Mouse (Mus musculus) kidney, adult 18-20 months (tissue): ENCODE measurements around the gene Dnase1l3.

Experiments
- DNase-seq: peaks from one replicate; pipeline ENCODE4 v3.0.0; 2021

Dnase1l3 gene

GRCm38 (mm10) chr14:7994271-7994767 is at the start of gene Dnase1l3:
Gene Dnase1l3 (minus strand): TSS chr14:7994573.
- DNase-seq, result peak; percentile 59

- DNase-seq, result no peak
Measured at GRCm38 (mm10) chr14:8042577-8042976, 48.2 kb upstream of the Dnase1l3 start.

GRCm38 (mm10) chr14:8042120-8042519 is 47.7 kb upstream of the Dnase1l3 start:
- no peak for DNase-seq

- DNase-seq, result no peak
Measured at GRCm38 (mm10) chr14:8040911-8041678, 46.7 kb upstream of the Dnase1l3 start.

- DNase-seq, result no peak
Measured at GRCm38 (mm10) chr14:8040179-8040578, 45.8 kb upstream of the Dnase1l3 start.

- peak; percentile 68 for DNase-seq
Measured at GRCm38 (mm10) chr14:8038791-8039448, 44.5 kb upstream of the Dnase1l3 start.

- DNase-seq, result no peak
Measured at GRCm38 (mm10) chr14:8038150-8038549, 43.8 kb upstream of the Dnase1l3 start.

DNA sequence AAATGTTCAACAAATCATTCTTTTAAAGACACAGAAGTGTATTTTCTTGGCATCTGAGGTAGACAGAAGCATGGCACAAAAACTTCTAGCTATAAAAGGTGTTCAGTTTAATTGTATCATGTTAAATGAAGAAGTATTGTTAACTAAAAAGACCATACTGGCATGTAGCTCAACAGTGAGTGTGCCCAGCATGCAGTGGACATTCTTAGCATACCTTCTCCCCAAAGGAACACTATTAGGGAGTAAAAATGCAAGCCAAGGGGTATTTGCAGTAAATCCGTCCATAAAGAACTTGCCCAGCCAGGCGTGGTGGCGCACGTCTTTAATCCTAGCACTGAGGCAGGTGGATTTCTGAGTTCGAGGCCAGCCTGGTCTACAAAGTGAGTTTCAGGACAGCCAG is 42.0 kb upstream of the Dnase1l3 start:
- no peak for DNase-seq

- no peak for DNase-seq
Measured at GRCm38 (mm10) chr14:8035951-8036350, 41.6 kb upstream of the Dnase1l3 start.

DNA sequence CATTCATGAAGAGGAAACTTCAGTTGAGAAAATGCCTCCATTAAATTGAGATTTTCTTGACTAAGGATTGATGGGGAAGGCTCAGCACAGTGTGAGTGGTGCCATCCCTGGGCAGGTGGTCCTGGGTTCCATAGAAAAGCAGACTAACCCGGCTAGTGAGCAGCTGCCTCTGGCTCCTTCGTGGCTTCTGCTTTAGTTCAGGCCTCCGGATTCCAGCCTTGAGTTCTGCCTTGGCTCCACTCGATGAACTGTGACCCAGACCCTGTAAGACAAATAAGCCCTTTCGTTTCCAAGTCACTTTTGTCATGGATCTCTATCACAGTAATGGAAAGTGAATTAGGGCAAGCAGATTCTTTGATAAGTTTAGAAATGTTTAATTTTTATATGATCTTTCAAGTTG is 40.2 kb upstream of the Dnase1l3 start:
- no peak for DNase-seq

DNA sequence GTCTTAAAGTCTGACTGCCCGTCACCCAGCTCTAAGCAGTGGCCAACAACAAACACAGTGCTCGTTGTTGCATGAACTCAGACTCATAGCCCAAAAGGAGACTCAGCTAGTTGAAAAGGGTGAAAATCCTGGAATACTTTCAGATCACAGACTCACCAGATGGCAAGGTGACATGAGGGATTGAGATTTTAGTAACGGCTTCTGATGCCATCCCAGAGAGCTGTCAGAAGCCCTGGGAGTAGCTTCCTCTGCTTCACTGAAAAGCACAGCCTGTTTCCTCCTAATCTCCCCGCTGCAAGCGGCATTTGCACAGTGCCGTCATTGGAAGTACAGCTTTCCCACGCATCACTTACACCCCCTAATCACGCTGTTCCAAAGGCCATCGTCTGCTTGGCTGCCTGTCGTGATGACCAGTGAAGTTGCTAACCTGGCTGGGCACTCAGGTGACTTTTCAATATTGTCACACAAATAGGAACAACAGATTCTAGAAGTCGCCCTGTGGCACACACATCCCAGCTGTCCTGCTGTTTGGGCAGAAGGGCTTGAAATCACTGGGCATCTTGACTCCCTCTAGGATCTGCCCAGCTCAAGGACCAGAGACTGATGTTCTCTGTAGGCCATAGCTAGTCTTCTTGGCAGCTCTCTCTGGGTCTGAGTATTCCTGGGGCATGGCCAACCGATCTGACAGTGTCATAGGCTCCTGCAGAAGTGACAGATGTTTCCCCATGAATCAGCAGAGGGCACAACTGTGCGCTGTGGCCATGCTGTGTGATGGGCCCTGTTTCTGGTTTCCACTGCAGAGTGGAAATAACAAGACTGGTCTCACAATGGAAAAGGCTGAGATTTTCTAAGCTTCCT is 37.9 kb upstream of the Dnase1l3 start:
- DNase-seq, result no peak

- DNase-seq, result peak; percentile 49
Measured at GRCm38 (mm10) chr14:8030535-8030934, 36.2 kb upstream of the Dnase1l3 start.

DNA sequence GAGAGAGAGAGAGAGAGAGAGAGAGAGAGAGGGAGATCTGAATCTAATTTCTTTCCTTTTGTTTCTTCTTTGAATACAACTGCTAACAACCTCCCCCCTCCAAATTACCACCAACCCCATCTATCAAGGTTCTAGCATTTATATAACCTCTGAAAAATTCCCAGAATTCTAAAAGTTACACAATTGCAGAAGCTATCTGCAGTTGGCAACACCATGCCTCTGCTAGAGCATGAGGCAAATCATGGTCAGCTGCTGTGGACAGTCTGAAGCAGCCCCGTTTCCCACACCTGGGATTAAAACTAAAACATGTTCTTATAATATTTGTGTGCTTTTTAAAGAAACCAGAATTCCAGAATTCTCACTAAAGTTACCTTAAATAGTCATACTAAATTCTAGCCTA is 35.4 kb upstream of the Dnase1l3 start:
- no peak for DNase-seq

DNA sequence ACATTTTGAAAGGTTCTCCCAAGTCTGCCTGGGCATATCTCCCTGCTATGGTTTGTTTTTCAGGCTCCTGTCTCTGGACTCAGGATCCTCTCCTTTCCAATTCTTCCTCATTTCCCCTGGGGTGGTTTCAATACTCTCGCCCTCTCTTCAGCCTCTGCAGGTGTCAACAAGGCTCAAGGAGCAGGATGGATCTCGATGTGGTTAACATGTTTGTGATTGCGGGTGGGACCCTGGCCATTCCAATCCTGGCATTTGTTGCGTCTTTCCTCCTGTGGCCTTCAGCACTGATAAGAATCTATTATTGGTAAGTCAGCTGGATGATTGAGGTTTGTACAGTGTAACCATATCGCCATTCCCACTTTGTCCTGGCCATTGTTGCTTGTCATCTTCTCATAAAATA is 33.7 kb upstream of the Dnase1l3 start:
- no peak for DNase-seq

DNA sequence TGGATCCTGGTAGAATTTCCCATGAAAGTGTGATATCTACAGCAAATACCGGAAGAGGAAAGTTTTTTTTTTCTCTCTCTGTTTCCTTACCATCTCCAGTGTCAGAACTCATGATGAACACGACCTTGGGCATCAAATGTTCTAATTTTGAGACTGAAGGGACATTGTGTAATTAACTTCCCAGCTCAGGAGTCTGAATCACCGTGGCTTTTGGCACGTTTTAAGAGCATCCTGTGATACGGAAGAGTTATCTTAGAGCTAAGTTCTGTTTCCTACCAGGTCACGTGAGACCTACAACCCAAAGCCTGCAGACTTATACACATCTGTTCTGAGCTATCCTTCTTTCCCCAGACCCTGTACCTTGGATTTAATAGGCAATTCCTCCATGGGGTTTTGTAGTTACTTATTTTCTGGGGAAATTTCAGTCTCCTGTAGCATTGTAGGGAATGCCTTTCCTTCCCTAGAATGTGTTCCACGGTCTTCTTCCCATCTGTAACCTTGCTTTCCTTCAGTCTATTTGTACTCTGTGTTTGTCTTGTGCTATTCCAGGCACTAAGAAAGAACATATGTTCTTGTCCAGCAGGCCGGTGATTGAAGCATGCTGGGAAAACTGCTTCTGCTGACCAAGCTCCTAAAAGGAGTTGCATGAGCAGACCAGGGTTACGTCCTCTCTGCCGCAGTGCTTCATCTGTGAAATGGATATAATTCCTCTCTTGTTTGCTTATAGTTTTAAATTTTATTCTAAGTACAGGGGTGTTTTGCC is 32.6 kb upstream of the Dnase1l3 start:
- no peak for DNase-seq

DNA sequence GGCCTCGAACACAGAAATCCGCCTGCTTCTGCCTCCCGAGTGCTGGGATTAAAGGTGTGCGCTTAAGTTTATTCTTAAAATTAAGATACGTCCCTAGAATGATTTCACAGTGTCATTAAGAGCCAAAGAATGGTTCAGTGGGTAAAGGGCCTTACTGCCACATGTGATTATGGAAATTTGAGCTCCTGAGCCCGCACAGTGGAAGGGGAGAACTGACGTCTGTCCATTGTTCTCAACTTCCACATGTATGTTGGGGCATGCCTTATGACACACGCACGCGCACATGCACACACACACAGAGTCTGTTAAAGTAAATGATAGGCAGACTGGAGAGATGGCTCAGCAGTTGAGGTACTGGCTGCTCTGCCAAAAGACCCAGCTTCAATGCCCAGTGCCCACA is 30.6 kb upstream of the Dnase1l3 start:
- no peak for DNase-seq

DNA sequence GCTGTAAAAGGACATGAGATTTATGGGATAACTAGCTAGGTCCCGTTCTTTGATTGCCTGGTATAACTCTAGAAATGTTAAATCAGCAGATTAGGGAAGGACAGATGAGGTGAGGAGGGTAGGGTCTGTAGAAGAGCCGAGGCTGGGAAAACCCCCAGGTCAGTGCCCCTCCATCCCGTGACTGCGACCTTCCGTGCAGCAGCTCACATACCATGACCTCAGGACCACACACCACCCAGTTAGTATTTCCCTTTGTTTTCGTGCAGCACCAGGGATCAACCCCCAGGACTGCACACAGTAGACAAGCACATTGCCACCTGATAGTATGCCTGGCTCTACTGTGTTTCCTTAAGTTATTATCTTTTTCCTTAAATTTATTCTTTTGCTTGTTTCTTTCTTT is 30.1 kb upstream of the Dnase1l3 start:
- DNase-seq, result no peak

DNA sequence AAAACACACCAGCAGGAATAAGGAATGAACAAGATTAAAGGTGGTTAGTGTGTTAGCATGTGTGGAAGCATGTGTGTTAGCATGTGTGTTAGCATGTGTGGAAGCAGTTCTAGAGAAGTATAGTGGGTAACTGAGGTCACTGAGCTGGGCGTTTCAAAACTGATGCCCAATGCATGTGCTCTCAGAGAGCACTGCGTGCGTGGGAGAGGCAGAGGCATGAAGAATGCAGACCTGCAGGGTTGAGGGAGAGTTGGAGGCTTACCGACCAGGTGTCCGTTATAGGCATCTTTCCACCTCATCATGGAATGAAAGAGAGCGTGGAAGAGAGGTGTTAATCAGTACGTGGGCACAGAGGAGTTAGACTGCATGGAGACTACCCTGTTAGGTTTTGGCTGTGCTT is 26.2 kb upstream of the Dnase1l3 start:
- no peak for DNase-seq

GRCm38 (mm10) chr14:8020011-8020410 is 25.6 kb upstream of the Dnase1l3 start:
- no peak for DNase-seq

DNA sequence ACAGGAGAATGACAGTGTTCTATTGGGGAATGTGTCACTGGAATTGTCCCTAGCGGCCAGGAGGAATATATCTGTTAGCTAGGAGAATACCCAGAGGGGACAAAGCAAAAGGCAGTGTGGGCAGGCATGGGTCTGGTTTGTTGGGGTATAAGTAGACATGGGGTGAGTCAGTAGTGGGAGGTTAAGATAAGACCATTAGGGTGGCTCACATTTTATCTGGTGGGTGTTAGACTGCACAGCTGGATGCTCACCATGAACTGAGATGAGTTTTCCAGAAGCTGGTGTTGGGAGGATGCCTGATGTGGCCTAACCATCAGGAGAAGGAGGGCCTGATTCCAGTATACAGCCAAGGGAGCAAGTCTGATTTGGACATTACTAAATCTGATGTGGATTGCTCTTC is 22.6 kb upstream of the Dnase1l3 start:
- DNase-seq, result no peak

DNA sequence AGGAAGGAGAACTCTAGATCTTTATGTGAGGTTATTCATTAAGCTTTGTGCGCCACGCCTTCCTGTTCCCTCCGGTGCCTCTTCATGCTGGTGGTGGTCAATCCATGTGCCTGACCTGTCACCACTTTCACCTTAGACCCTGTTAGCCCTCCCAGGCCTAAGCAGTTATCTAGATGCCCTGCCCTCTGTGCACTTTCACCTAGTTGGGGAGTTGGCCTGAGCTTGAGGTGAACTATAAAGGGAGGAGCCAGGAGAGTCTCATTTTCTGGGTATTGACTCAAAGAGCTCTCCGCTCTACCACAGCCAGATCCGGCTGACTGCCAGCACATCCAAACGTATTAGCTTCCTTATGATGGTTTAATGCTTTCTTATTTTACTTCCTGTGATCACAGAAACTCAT is 21.9 kb upstream of the Dnase1l3 start:
- DNase-seq, result peak; percentile 66

DNA sequence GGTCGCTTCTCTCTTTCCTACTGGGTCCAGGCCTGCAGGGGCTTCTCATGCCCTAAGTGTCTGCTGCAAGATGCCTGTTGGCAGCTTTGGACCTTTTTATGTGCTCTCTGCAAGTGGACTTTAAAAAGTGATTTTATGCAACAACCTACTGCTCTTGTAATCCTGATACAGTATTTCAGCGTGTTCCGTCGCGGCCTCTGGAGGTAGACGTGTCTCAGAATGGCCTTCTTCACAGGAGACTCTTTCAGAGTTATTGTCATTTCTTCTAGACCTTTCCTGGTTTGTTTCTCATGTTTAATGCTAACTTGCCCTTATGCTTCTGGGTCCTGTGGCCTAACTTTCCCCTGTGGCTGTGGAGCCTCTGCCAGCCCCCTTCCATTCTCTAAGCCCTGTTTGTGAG is 21.4 kb upstream of the Dnase1l3 start:
- DNase-seq, result no peak

- DNase-seq, result no peak
Measured at GRCm38 (mm10) chr14:8011938-8012337, 17.6 kb upstream of the Dnase1l3 start.
